Mouse (Mus musculus) left cerebral cortex, adult 18-20 months (tissue): ENCODE data around the gene Pilra. TPM values are rescaled to one million over a fixed set of nuclear protein-coding genes. Genes with fewer than 3 reads are reported as not detected.
A peak's percentile ranks its signal among the peaks of the same experiment; 100 is the strongest.

Experiments
- DNase-seq, 2 experiments: peaks; one replicate each; pipeline ENCODE4 v3.0.0; 2021 to 2022; ENCODE audit warnings: low spot score in 2 of 2, mixed read lengths in 1 of 2
- total RNA-seq, 2 experiments: library from RNA; stranded (reverse); gene quantifications; 2 replicates each; pipeline ENCODE4 v1.2.3; 2021

Gene Pilra
- total RNA-seq, 2 experiments from 2014 or later, result 0.51 to 0.91 TPM

DNA sequence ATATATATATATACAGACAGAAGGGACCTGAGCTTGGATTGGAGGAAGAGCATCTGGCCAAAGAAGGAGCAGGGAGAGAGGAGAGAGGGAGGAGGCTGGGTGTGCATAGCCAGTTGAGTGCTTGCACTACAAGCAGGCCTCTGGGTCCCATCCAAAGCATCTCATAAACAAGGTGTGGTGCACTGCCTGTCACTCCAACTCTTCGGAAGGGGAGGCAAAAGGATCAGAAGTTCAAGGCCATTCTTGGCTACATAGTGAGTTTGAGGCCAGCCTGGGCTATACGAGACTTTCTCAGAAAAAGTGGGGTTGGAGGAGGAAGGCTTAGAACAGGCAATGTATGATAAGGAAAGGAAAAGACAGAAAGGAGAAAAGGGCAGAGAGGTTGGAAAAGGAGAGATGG is 10.1 kb downstream of the Pilra start:
- no peak for DNase-seq

- no peak for DNase-seq
These were observed 11.1 kb downstream of the Pilra start for GRCm38 (mm10) chr5:137825030-137825429.

- DNase-seq, result no peak
These were observed 12.5 kb downstream of the Pilra start for GRCm38 (mm10) chr5:137823455-137824045.

- DNase-seq, result no peak
These were observed 13.5 kb downstream of the Pilra start for GRCm38 (mm10) chr5:137822602-137823001.

- DNase-seq, result no peak
These were observed 14.0 kb downstream of the Pilra start for GRCm38 (mm10) chr5:137822126-137822525.

GRCm38 (mm10) chr5:137817466-137818222 is 18.4 kb downstream of the Pilra start:
- no peak for DNase-seq

DNA sequence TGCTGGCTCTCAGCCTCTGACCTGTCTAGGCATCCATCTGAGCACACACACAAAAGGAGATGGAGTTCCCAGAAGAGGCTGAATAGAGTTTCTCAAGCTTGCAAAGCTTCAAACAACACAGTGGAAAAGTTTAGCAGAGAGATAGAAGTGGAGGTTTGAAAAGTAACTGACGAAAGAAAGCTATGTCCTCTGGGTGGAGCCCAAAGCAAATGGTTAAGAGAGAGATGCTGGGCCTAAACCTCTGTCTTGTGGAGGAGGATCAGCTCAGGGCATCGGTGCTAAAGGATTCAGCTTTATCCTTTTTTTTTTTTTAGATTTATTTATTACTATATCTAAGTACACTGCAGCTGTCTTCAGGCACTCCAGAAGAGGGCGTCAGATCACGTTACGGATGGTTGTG is 27.8 kb downstream of the Pilra start:
- DNase-seq, result no peak

GRCm38 (mm10) chr5:137806158-137806557 is 29.9 kb downstream of the Pilra start:
- no peak for DNase-seq

DNA sequence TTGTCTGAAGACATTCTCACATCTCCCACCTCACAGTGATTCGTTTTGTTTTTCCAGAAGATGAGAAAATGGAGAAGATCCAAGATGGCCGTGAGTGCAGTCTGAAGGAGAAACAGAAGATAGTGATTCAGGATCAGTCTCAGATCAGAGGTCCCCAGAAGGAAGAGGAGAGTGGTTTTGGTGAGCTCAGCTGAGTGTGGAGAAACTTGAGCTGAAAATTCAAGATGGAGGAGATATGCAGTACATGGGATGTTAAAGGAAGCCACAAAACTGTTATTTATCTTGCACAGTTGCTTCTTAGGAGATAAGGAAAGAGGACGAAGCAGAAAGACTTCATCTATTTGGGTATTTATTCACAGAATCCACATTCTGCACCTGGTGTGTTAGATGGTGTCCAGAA is 35.2 kb downstream of the Pilra start:
- DNase-seq, result no peak

- DNase-seq, result no peak
These were observed 39.5 kb downstream of the Pilra start for GRCm38 (mm10) chr5:137796606-137797005.

- no peak for DNase-seq
These were observed 44.5 kb downstream of the Pilra start for GRCm38 (mm10) chr5:137791553-137791952.

DNA sequence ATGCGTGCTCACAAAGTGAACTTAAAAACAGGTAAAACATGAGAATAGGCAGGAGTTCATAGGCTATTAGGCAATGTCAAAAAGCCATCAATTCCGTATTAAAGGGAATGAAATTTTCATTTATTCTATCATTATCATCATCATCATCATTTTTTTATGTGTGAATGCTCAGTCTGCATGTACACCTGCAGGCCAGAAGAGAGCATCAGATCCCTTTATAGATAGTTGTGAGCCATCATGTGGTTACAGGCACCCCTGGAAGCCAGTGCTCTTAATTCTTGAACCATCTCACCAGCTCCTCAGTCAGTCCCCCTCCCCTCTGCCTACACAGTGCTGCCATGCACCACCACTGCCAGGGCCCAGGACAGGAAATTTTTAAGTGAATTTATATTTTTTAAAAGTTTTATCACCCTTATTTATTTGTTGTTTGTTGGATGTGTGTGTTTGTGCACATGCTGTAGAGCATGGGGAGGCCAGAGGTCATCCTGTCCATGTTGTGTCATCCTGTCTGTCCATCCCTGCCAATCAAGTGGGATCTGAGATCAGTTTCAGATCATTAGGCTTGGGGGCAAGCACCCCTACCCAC is 47.0 kb downstream of the Pilra start:
- no peak for DNase-seq

GRCm38 (mm10) chr5:137788171-137788570 is 47.9 kb downstream of the Pilra start:
- DNase-seq, result no peak

DNA sequence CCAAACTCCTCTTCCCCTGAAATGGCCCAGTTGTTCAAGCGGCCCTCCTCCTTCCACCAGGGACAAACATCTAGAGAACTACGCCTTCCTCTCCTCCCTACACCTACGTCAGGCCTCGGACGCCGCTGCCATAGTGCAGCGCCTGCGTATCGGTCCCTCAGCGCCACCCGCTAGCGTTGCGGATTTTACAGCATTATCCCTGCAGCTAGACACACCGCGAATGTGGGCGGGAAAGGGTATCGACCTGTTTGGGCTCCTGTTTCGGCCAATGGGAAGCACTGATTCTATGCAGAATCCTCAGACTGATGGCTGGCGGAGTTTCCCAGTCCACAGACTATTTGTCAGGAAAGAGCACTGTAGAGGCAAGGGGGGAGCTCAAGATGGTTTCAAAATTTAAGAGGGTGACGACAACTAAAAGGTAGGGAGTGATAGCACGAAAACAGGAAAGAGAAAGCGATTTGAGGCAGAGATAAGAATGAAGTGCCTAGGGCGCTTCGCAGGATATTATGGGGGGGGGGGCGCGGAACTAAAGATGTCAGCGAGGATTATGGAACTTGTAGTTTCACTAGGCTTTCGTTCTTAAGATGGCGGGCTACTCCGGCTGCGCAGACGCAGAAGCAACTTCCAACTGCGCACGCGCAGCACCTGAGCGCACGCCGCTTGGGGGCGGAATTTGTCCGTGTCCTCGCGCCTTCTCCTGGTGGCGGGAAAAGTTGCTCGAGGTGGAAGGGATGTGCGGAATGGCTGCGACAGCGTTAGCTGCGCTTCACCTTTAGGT is 48.7 kb downstream of the Pilra start, which contains the start of the genes Mepce and Zcwpw1:
Gene Mepce, minus strand, starts transcription at position 505 of the 778 bp plus-strand sequence.
Gene Zcwpw1, plus strand, starts transcription at position 648 of the 778 bp plus-strand sequence.
- peak; percentile 95 to 96 for DNase-seq

- DNase-seq, result peak; percentile 99
These were observed 49.8 kb downstream of the Pilra start for GRCm38 (mm10) chr5:137786109-137786942.

DNA sequence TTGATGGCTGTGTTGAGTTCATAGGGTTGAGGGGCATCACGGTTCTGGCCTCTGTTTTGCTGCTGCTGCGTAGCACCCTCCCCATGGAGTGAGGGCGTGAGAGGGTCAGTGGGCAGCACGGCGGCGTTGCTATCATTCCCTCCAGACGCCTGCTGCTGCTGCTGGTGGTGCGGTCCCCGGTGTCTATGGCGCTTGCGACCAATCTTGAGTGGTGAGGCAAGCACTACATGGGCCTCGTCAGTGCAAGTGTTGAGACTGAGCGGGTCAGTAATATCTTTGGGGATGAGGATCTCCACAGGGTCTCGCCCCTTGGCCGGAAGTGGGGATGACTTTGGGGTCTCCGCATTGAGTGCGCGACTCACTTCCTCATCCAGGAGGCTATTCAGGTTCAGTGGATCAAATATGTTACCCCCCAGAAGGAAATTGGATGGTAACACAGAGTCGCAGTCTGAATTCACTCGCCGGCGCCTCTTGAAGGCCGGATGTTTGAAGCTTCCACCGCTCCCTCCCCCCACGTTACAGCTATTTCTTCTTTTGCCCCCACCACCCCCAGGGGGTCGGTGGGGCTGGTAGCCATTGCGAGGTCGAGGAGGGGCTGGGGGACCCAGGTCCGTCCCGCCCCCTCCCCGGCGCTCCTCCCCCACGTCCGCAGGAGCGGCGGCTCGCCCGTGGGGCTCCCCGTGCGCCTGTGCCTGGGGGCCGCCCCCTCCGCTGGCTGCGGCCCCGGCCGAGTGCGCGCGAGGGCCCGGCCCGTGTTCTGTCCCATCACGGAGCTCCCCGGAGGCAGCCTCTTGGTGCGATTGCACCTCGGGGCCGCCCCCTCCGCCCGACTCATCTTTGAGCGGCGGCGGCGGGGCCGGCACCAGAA is 50.7 kb downstream of the Pilra start:
- peak in 1 of 2 experiments; percentile 60 for DNase-seq

GRCm38 (mm10) chr5:137784546-137784945 is 51.5 kb downstream of the Pilra start:
- no peak for DNase-seq

GRCm38 (mm10) chr5:137783901-137784540 is 52.1 kb downstream of the Pilra start:
- DNase-seq, result no peak
